Mouse (Mus musculus) adrenal gland, postnatal 25 days (tissue): ENCODE measurements at regions not wholly inside any gene's neighbourhood (a gene's known extent, or its start where the extent isn't known, plus 50 kb on each side); places are given as distances from the start of the nearest gene placed in this dataset.
A peak's percentile ranks its signal among the peaks of the same experiment; 100 is the strongest.

Source experiments
- DNase-seq: peaks from one replicate; pipeline ENCODE4 v3.0.0; 2021; ENCODE audit warnings: mixed read lengths

GRCm38 (mm10) chr4:84102736-84103135 is 572.3 kb downstream of the Bnc2 start:
- no peak for DNase-seq

- DNase-seq: no peak
These were observed 566.5 kb downstream of the Bnc2 start for GRCm38 (mm10) chr4:84108592-84108991.

- DNase-seq: no peak
These were observed 565.1 kb downstream of the Bnc2 start for GRCm38 (mm10) chr4:84109771-84110503.

GRCm38 (mm10) chr4:84114162-84115040 is 560.7 kb downstream of the Bnc2 start:
- DNase-seq: no peak

GRCm38 (mm10) chr4:84118284-84118919 is 556.7 kb downstream of the Bnc2 start:
- no peak for DNase-seq

GRCm38 (mm10) chr4:84119616-84120015 is 555.5 kb downstream of the Bnc2 start:
- no peak for DNase-seq

- DNase-seq: no peak
These were observed 554.7 kb downstream of the Bnc2 start for GRCm38 (mm10) chr4:84120330-84120729.

- DNase-seq: no peak
These were observed 553.6 kb downstream of the Bnc2 start for GRCm38 (mm10) chr4:84121442-84121841.

- DNase-seq: no peak
These were observed 548.7 kb downstream of the Bnc2 start for GRCm38 (mm10) chr4:84126400-84126799.

- no peak for DNase-seq
These were observed 547.7 kb downstream of the Bnc2 start for GRCm38 (mm10) chr4:84127380-84127779.

- DNase-seq: peak; percentile 15
These were observed 544.1 kb downstream of the Bnc2 start for GRCm38 (mm10) chr4:84130840-84131547.

- no peak for DNase-seq
These were observed 539.3 kb downstream of the Bnc2 start for GRCm38 (mm10) chr4:84135740-84136139.

- DNase-seq: no peak
These were observed 537.7 kb downstream of the Bnc2 start for GRCm38 (mm10) chr4:84137171-84137919.

GRCm38 (mm10) chr4:84149149-84150050 is 525.7 kb downstream of the Bnc2 start:
- DNase-seq: no peak

GRCm38 (mm10) chr4:84150698-84151097 is 524.4 kb downstream of the Bnc2 start:
- DNase-seq: no peak

- DNase-seq: no peak
These were observed 523.8 kb downstream of the Bnc2 start for GRCm38 (mm10) chr4:84151247-84151646.

GRCm38 (mm10) chr4:84151971-84152450 is 523.1 kb downstream of the Bnc2 start:
- no peak for DNase-seq

- no peak for DNase-seq
These were observed 521.5 kb downstream of the Bnc2 start for GRCm38 (mm10) chr4:84153571-84153970.

GRCm38 (mm10) chr4:84157911-84158647 is 517.0 kb downstream of the Bnc2 start:
- DNase-seq: no peak

- DNase-seq: no peak
These were observed 511.7 kb downstream of the Bnc2 start for GRCm38 (mm10) chr4:84163362-84163761.
